Mouse (Mus musculus) liver, embryonic 14.5 days (tissue): ENCODE measurements around the gene Hsd17b6.

Experiments
- CTCF ChIP-seq: IDR thresholded peaks from 2 replicates; pipeline ENCODE4 v1.5.1; 2016; ENCODE audit warnings: antibody characterized with exemption, low read depth, control low read depth
- EP300 ChIP-seq: IDR thresholded peaks from 2 replicates; pipeline ENCODE4 v1.6.1; 2016; ENCODE audit warnings: antibody characterized with exemption, low read depth

DNA sequence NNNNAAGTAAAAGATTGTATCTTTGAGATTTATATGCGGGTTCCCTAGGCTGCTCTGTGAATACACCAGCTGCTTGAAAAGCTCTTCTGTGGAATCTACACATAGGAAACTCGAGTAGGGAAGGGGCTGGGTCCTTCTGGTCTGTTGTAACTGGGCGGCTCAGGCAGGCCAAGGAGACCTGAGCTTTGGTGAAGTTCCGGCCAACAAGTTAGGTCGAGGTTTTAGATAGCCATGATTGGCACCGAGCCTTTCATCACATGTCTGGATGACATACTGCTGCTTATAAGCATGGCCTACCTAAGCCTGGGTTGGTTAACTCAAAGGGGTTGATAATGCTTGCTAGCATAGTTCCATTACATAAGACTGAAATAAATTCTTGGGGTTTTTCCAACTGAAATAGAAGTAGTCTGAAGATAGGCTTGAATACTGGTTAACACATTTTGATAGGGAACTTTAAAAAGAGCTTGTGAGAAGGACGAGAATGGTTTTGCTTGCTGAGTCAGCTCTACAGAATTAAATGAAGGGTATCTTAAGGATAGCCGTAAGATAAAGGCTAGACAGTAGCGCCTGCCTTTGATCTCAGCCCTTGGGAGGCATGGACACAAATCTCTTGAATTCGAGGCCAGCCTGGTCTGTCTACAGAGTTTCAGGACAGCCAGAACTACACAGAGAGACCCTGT, 29.5 kb upstream of the Hsd17b6 start:
- TF ChIP-seq CTCF, result no peak
- TF ChIP-seq EP300, result no peak
